Mouse (Mus musculus) brain, adult 10 weeks (tissue): ENCODE results near the gene Olfr725. TPM values are rescaled to one million over a fixed set of nuclear protein-coding genes. Genes with fewer than 3 reads are reported as not detected.

Source experiments
- polyA plus RNA-seq: library from polyadenylated mRNA; stranded (reverse); fragments of 350-450 nt; fragmentation: Illumina TruSeq; extraction: RNeasy Lipid Tissue Mini Kit (QIAGEN cat#74804); gene quantifications from one replicate; pipeline ENCODE4 v1.2.3, GENCODE M21; 2015; ENCODE audit warnings: low read depth, low replicate concordance

Gene Olfr725
- not detected for polyA plus RNA-seq

DNA sequence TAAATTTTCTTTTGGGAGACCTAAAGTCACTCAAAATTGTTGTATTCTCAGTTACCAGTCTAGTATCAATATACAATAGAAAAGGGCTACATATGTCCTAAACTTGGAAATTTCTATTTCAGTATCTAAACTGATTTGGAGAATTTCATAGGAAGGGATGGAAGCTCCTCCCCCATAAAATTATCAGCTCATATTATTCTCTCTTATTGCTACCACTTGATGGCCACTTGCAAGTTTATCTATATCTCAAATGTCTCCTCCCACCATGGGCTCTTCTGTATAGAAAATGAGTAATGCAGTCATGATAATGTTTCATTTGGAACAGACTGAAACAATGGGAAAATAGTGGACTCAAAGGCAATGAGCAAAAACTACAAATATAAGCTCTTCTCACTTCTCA, at the start of gene Olfr725:
Gene Olfr725, minus strand, starts transcription at position 101 of the 400 bp plus-strand sequence.

Other genes with a start within 250 kb of the Olfr725 start
- gene Olfr722, start 138.4 kb downstream of the Olfr725 start, polyA plus RNA-seq, result not detected
- gene Olfr723, start 108.6 kb downstream of the Olfr725 start, polyA plus RNA-seq, result not detected
- not detected for gene Olfr724, start 77.1 kb downstream of the Olfr725 start, polyA plus RNA-seq
- gene Olfr726, start 50.6 kb upstream of the Olfr725 start, polyA plus RNA-seq, result not detected
- not detected for gene Olfr727, start 82.8 kb upstream of the Olfr725 start, polyA plus RNA-seq
- not detected for gene Olfr728, start 102.3 kb upstream of the Olfr725 start, polyA plus RNA-seq
- gene Olfr729, start 112.5 kb upstream of the Olfr725 start, polyA plus RNA-seq, result not detected
- not detected for gene Olfr730, start 147.8 kb upstream of the Olfr725 start, polyA plus RNA-seq
- gene Olfr731, start 201.5 kb upstream of the Olfr725 start, polyA plus RNA-seq, result not detected
- gene Olfr732, start 243.8 kb upstream of the Olfr725 start, polyA plus RNA-seq, result not detected